Mouse (Mus musculus) forebrain, embryonic 15.5 days (tissue): Measurements from ENCODE around the gene Sdr9c7. TPM values are rescaled to one million over a fixed set of nuclear protein-coding genes. Genes with fewer than 3 reads are reported as not detected.
"Not testable (repeated sequence)": the region's sequence is repeated elsewhere in the genome, so short reads cannot be mapped to it uniquely, and the experiment has no call there.

Source experiments
- ATAC-seq: fragments of 200-750 bp; cut with Nextera tagmentation; replicated peaks from 2 replicates; pipeline ENCODE4 v1.8.0; 2017; ENCODE audit warnings: mild to moderate bottlenecking, moderate TSS enrichment, moderate library complexity
- H3K27ac ChIP-seq: fragments of 300-500 bp; sonication (generic); replicated peaks from 2 replicates; pipeline ENCODE4 v1.5.1; 2015; ENCODE audit warnings: mild to moderate bottlenecking, inconsistent platforms
- H3K27me3 ChIP-seq: fragments of 300-500 bp; sonication (generic); 2 replicates; pipeline ENCODE4 v1.6.1; 2015; ENCODE audit warnings: inconsistent platforms
- H3K36me3 ChIP-seq: fragments of 300-500 bp; sonication (generic); 2 replicates; pipeline ENCODE4 v1.6.1; 2015; ENCODE audit warnings: mild to moderate bottlenecking, inconsistent platforms
- H3K4me1 ChIP-seq: fragments of 300-500 bp; sonication (generic); 2 replicates; pipeline ENCODE4 v1.6.1; 2015; ENCODE audit warnings: inconsistent platforms
- H3K4me2 ChIP-seq: fragments of 300-500 bp; sonication (generic); replicated peaks from 2 replicates; pipeline ENCODE4 v1.6.1; 2015; ENCODE audit warnings: mild to moderate bottlenecking, inconsistent platforms
- H3K4me3 ChIP-seq: fragments of 300-500 bp; sonication (generic); 2 replicates; pipeline ENCODE4 v1.5.1; 2015; ENCODE audit warnings: mild to moderate bottlenecking, inconsistent platforms
- H3K9ac ChIP-seq: fragments of 300-500 bp; sonication (generic); replicated peaks from 2 replicates; pipeline ENCODE4 v1.6.1; 2015; ENCODE audit warnings: mild to moderate bottlenecking, inconsistent platforms
- H3K9me3 ChIP-seq: fragments of 300-500 bp; sonication (generic); 2 replicates; pipeline ENCODE4 v1.6.1; 2016; ENCODE audit warnings: inconsistent platforms
- WGBS: fragments of 180-500 bp; shearing (Covaris S2); methylation state at CpG from one replicate; pipeline ENCODE4 v1.1.7; 2015; ENCODE audit warnings: mixed read lengths; 5-methylcytosine and 5-hydroxymethylcytosine counted together
- polyA plus RNA-seq: library from polyadenylated mRNA; unstranded; fragments of >200 nt; fragmentation: Nextera tagmentation; extraction: Ambion mirVana; gene quantifications from 2 replicates; pipeline ENCODE4 v1.2.1, GENCODE M21; 2015

Sdr9c7 gene
- polyA plus RNA-seq, 1 experiment from 2014 or later: not detected

DNA sequence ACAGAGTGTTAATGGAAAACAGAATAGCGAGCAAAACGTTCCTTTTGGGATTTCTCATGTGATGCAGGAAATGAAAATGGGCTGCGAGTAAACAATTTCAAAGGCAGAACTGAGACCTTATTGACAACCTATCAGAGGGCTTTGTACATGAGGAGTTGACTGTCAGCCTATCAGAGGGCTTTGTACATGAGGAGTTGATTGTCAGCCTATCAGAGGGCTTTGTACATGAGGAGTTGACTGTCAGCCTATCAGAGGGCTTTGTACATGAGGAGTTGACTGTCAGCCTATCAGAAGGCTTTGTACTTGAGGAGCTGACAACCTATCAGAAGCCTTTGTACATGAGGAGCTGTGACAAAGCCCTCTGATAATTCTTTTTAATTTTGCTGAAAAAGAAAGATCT, 18.9 kb downstream of the Sdr9c7 start:
- H3K4me2 ChIP-seq, H3K36me3 ChIP-seq, H3K27ac ChIP-seq, H3K9me3 ChIP-seq, H3K27me3 ChIP-seq, ATAC-seq, H3K4me3 ChIP-seq, H3K4me1 ChIP-seq, H3K9ac ChIP-seq: not testable (repeated sequence)
- WGBS: 89% methylated on average over 3 of the region's 3 CpGs

DNA sequence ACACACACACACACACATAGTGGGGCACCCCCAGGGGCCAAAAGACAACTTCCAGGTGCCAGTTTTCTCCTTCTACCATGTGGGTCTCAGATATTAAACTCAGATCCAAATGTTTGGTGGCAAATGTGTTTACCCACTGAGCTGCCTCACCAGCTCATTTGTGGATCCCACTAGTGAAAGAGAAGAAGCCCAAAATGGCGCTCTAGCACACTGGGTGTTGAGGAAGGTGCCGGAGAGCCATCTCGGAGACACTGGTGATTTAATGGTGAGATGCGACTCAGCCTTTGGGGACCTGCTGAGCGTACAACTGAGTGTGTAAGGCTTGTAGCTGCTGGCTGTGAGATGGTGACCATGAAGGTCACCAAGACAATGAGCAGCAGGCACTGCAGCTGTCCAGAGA, 19.3 kb downstream of the Sdr9c7 start:
- Histone ChIP-seq H3K4me2 (no peak overlapping the region), H3K9ac (no peak overlapping the region), H3K4me3 (no peak overlapping the region), H3K9me3 (no peaks in the 10 kb centered on the region), H3K4me1 (no peaks in the 10 kb centered on the region), H3K27ac (no peak overlapping the region), H3K36me3 (no peaks in the 10 kb centered on the region), H3K27me3 (no peaks in the 10 kb centered on the region)
- WGBS: 93% methylated on average over 5 of the region's 5 CpGs
- ATAC-seq: no peak

DNA sequence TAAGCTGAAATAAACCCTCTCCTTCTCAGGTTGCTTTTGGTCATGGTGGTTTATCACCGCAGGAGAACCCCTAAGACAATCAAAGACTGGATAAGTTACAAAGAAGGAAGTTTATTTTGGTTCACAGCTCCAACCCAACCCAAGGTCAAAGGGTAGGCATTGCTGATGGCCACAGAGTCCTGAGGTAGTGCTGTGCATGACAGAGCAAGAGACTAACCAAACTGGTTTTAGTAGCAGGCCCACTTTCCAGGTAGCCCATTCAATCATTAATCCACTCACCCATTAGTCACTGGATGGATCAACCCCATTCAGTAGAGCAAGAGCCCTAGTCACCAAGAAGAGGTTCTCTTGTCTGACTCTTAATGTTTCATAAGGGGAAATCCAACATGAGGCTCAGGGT, 23.9 kb downstream of the Sdr9c7 start:
- H3K4me1 ChIP-seq: no peaks in the 10 kb centered on the region
- H3K27ac ChIP-seq: no peak overlapping the region
- no peak overlapping the region for H3K4me3 ChIP-seq
- ATAC-seq: no peak
- WGBS: 100% methylated on average over 1 of the region's 1 CpGs
- H3K27me3 ChIP-seq: no peaks in the 10 kb centered on the region
- no peaks in the 10 kb centered on the region for H3K36me3 ChIP-seq
- no peak overlapping the region for H3K9ac ChIP-seq
- no peaks in the 10 kb centered on the region for H3K9me3 ChIP-seq
- no peak overlapping the region for H3K4me2 ChIP-seq

DNA sequence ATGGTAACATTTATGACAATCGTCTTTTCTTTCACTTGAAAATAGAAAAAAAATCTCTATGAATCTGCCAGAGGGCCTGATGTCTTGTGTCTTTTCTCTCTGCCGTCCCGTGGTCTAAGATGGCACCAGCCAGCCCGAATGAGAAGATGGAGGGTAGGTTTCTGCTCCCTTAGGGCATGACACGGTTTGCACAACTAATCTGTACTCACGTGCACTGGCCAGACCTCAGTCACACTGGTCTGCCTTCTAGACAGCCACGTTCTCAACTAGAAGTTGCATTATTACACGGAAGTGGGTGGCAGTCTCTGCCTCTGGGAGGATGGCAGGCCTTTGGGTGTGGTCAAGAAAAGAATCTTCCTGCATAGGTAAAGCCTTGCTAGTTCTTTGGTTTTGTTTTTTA, 24.7 kb downstream of the Sdr9c7 start:
- Histone ChIP-seq H3K36me3 (no peaks in the 10 kb centered on the region), H3K27ac (no peak overlapping the region), H3K4me3 (no peak overlapping the region), H3K27me3 (no peaks in the 10 kb centered on the region), H3K4me1 (no peaks in the 10 kb centered on the region), H3K9ac (no peak overlapping the region), H3K9me3 (no peaks in the 10 kb centered on the region), H3K4me2 (no peak overlapping the region)
- ATAC-seq: no peak
- 89% methylated on average over 8 of the region's 8 CpGs for WGBS

DNA sequence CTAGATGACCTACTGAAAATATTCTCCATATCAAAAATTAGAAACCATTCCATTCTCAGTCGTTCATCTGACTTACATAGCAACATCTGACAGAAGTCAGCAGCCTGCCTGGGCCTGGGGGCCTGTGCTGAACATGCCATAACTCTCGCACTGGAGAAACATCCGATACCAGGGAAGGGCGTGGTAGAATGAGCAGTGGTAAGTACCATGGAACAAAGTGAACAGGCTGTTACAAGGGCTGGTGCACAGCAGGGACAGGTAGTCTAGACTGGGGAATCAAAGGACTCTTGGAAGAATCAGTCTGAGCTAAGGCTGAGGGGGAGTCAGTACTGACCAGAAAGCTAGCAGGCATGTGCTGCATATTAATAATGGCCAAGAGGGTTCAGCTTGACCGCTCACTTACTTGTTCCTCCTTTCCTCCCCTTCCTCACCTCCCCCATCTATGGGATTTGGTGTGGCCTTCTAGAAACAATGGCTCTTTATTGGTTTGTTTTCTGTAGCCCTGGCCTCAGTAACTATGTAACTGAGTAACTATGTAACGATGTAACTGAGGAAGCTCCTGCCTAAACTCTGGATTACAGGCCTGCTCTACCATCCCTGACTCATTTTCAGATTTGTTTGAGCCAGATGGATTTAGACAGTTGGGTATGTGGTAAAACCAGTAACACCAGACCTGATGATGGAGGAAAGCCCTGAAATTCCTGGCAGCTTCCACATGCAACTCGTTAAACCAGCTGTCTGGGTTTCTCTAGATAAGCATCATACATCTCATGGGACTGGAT, 26.5 kb downstream of the Sdr9c7 start:
- WGBS: 68% methylated on average over 7 of the region's 7 CpGs

DNA sequence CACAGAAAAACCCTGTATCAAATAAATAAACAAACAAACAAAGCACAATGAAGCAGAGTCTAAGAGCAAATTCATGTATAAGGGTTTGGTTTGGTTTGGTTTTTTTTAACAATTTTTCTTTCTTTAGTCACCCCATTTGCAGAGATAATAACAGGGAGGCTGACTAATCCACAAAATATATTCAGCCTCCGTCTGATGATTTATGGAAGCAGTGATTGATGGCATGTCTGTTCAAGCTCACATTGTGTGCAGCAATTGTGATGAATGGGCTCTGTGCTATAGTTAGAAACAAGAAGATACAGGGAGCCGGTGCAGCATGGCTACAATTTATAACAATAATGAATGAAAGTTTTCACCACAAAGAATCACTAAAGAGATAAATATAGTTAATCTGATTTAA, 29.4 kb downstream of the Sdr9c7 start:
- H3K27me3 ChIP-seq: no peaks in the 10 kb centered on the region
- no peak overlapping the region for H3K27ac ChIP-seq
- H3K4me3 ChIP-seq: no peak overlapping the region
- ATAC-seq: no peak
- no peak overlapping the region for H3K9ac ChIP-seq
- 0 out of 2 replicates have a peak, but pooled peaks cover 3% of the 10 kb centered on the region for H3K9me3 ChIP-seq
- no peaks in the 10 kb centered on the region for H3K36me3 ChIP-seq
- WGBS: 76% methylated on average over 2 of the region's 2 CpGs
- no peaks in the 10 kb centered on the region for H3K4me1 ChIP-seq
- H3K4me2 ChIP-seq: no peak overlapping the region

More for the DNA sequence above, 26.5 kb downstream of the Sdr9c7 start:
- no peak for ATAC-seq
- H3K4me2 ChIP-seq: no peak overlapping the region
- no peaks in the 10 kb centered on the region for H3K4me1 ChIP-seq
- H3K9me3 ChIP-seq: 0 out of 2 replicates have a peak, but pooled peaks cover 3% of the 10 kb centered on the region
- no peak overlapping the region for H3K27ac ChIP-seq
- no peak overlapping the region for H3K4me3 ChIP-seq
- H3K9ac ChIP-seq: no peak overlapping the region
- no peaks in the 10 kb centered on the region for H3K27me3 ChIP-seq
- H3K36me3 ChIP-seq: no peaks in the 10 kb centered on the region

DNA sequence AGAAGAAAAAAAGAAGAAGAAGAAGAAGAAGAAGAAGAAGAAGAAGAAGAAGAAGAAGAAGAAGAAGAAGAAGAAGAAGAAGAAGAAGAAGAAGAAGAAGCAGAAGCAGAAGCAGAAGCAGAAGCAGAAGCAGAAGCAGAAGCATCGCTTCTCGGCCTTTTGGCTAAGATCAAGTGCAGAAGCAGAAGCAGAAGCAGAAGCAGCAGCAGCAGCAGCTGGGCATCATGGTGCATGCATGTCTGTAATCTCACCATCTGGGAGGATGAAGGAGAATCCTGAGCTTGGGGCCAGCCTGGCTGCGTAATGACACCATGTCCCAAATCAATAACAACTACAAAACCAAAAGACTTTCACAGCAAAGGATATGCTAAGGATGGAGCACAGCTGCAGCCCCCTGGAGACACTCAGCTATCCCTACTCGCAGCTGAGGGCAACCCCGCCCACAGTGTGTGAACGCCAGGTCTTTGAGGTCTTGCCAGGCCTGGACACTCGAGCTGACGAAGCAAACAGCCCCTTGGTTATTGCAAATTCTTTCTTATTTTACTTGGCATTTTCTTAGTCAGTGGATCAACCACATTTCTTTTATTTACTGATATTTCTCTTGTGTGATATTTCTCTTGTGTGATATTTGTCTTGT, 34.1 kb downstream of the Sdr9c7 start:
- no peak overlapping the region for H3K4me2 ChIP-seq
- no peak for ATAC-seq
- no peak overlapping the region for H3K4me3 ChIP-seq
- no peaks in the 10 kb centered on the region for H3K27me3 ChIP-seq
- H3K27ac ChIP-seq: no peak overlapping the region
- 75% methylated on average over 8 of the region's 8 CpGs for WGBS
- H3K4me1 ChIP-seq: no peaks in the 10 kb centered on the region
- H3K9ac ChIP-seq: no peak overlapping the region
- no peaks in the 10 kb centered on the region for H3K36me3 ChIP-seq
- 0 out of 2 replicates have a peak, but pooled peaks cover 3% of the 10 kb centered on the region for H3K9me3 ChIP-seq

DNA sequence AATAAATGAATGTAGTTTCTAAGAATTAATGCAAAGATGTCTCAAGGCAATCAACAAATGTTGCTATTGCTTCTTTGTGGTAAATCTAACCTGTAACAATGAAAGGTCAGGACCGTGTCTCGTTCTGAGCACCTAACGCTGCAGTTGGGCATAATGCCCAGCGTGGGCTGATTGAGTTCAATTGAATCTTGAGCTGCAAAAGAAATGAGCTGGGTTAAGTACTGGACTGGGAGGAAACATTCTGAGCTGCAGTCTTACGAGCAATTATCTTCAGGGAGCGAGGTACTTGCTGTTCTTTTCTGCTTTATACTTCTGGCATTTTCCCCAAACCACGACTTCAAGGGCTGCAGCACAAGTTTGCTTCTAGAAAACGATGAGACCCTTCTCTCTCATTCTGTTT, 38.0 kb downstream of the Sdr9c7 start:
- Histone ChIP-seq H3K9me3 (no peaks in the 10 kb centered on the region), H3K4me3 (no peak overlapping the region), H3K4me1 (no peaks in the 10 kb centered on the region), H3K27me3 (no peaks in the 10 kb centered on the region), H3K4me2 (no peak overlapping the region), H3K9ac (no peak overlapping the region), H3K27ac (no peak overlapping the region), H3K36me3 (no peaks in the 10 kb centered on the region)
- ATAC-seq: no peak
- WGBS: 35% methylated on average over 8 of the region's 8 CpGs

DNA sequence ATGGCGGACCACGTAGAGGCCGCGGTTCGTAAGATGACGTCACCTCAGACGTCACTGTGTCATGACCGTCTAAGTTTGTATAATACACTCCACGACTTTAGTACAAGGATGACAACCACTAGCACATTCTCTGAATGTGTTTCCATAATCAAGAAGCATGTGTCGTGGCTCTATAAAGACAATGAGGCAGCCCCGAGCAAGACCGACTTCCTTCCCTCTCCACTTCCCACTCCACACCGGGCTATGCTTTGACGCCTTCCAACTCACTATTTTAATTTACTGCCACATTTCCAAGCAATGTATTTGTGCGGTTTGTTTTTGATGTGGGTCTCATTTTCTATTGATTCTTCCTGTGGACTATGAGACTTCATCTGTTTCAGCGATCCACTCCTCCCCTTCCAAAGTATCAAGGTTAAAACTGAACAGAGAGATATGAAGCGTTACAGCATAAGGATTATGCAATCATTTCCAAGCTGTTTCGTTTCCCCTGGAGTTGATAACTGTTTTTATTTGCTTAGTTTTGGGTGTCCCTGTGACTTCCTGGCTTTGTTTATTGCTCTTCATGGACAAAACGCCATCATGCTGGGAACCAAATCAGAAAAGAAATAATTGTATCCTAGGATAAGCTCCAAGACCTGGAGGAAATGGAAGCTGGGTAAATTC, 38.6 kb downstream of the Sdr9c7 start:
- 83% methylated on average over 19 of the region's 19 CpGs for WGBS
- H3K4me1 ChIP-seq: no peaks in the 10 kb centered on the region
- no peak overlapping the region for H3K4me2 ChIP-seq
- no peaks in the 10 kb centered on the region for H3K27me3 ChIP-seq
- no peak overlapping the region for H3K9ac ChIP-seq
- H3K36me3 ChIP-seq: no peaks in the 10 kb centered on the region
- no peaks in the 10 kb centered on the region for H3K9me3 ChIP-seq
- no peak for ATAC-seq
- no peak overlapping the region for H3K27ac ChIP-seq
- H3K4me3 ChIP-seq: no peak overlapping the region

DNA sequence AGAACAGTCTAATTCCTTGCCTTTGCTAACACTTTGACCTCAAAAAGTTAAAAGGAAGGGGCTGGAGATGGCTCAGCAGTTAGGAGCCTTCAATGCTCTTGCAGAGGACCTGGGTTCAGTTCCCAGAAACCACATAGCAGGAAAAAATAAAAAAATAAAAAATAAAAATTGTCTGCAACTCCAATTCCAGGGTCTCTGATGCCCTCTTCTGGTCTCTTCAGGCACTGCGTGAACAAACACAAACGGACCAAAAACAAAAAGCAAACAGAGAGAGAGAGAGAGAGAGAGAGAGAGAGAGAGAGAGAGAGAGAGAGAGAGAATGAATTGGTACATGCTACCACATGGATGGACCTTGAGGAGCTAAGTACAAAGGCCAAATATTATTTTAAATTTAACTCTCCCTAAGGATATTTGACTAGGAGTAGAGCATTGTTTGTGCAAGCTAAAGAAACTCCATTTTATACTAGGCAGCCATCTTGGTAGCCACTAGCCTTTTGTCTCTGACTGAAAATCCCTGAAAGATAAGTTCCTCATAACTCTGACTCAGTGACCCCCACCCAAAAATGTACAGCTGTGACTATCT, 39.2 kb downstream of the Sdr9c7 start:
- H3K36me3 ChIP-seq: no peaks in the 10 kb centered on the region

DNA sequence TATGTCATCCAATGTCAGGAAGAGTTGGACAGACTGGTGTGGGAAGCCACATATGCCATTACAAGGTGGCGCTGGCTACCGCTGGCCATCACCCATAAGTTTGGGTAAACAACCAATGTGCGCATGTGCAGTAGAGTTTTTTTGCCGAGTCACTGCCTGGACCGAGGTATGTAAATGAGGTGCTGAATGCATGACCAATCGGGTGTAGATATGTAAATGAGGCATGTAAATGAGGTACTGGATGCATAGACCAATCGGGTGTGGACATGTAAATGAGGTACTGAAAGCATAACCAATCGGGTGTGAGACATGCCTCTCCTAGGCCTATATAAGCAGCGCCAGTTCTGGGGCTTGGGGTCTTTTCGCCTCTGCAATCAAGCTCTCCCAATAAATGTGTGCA, 41.3 kb downstream of the Sdr9c7 start:
- H3K27ac ChIP-seq, H3K36me3 ChIP-seq, H3K4me1 ChIP-seq, H3K4me3 ChIP-seq, H3K9me3 ChIP-seq, ATAC-seq, H3K27me3 ChIP-seq, H3K9ac ChIP-seq, H3K4me2 ChIP-seq: not testable (repeated sequence)
- WGBS: 94% methylated on average over 10 of the region's 10 CpGs

More for the DNA sequence above, 39.2 kb downstream of the Sdr9c7 start:
- Histone ChIP-seq H3K27ac (no peak overlapping the region), H3K4me1 (no peaks in the 10 kb centered on the region), H3K9ac (no peak overlapping the region), H3K4me2 (no peak overlapping the region), H3K9me3 (no peaks in the 10 kb centered on the region), H3K4me3 (no peak overlapping the region), H3K27me3 (no peaks in the 10 kb centered on the region)
- ATAC-seq: no peak
- WGBS: 2% methylated on average over 2 of the region's 2 CpGs

DNA sequence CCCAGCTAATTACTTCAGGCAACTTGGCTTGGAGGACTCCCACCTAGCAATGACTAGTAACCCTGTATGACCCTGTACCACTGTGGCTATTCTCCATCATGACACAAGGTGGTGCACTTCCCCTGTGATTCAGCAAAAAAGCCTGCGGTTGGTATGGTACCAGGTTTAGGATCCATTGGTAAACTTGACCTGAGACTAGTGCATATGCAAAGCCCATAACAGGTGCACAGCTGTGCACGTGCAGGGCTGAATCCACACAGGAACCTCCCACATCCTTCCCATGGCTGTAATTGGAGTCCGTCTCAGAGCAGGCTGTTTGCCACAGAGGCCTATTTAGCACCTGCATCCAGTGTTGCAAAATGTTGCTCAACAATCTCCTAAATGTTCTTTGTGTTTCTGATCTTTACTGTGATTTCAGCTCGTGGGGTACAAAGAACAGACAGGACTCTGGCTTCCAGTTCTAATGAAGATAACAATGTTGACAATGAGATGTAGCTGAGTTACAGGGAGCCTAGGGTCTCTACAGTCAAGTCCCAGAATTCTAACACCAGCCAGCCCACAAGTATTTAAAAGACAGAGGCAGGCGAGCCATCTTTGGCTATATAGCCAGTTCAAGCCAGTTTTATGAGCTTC, 47.2 kb downstream of the Sdr9c7 start:
- 30% methylated on average over 5 of the region's 5 CpGs for WGBS
- no peak overlapping the region for H3K9ac ChIP-seq

More for the DNA sequence above, 47.2 kb downstream of the Sdr9c7 start:
- Histone ChIP-seq H3K4me1 (no peaks in the 10 kb centered on the region), H3K9me3 (no peaks in the 10 kb centered on the region), H3K27ac (no peak overlapping the region), H3K4me2 (no peak overlapping the region), H3K27me3 (no peaks in the 10 kb centered on the region), H3K36me3 (no peaks in the 10 kb centered on the region), H3K4me3 (no peak overlapping the region)
- ATAC-seq: 0 out of 2 replicates have a peak, but pooled peaks have one; percentile 32
